Mouse (Mus musculus) adrenal gland, adult 8-10 months (tissue): ENCODE results near the gene Kcng3. TPM values are rescaled to one million over a fixed set of nuclear protein-coding genes. Genes with fewer than 3 reads are reported as not detected.

Experiments used
- DNase-seq: peaks from one replicate; pipeline ENCODE4 v3.0.0; 2022
- total RNA-seq, 4 experiments: library from RNA; stranded (reverse); gene quantifications; 2 replicates each; pipeline ENCODE4 v1.2.4; 2022

The Kcng3 gene
- total RNA-seq, 4 experiments from 2014 or later, result 14.4 to 27.6 (median 16.3) TPM

GRCm38 (mm10) chr17:83554997-83555396 is 76.7 kb downstream of the Kcng3 start:
- DNase-seq, result no peak

- no peak for DNase-seq
Measured at GRCm38 (mm10) chr17:83548501-83549233, 83.0 kb downstream of the Kcng3 start.

- DNase-seq, result no peak
Measured at GRCm38 (mm10) chr17:83547145-83547544, 84.5 kb downstream of the Kcng3 start.

- peak; percentile 40 for DNase-seq
Measured at GRCm38 (mm10) chr17:83545756-83546742, 85.6 kb downstream of the Kcng3 start.

GRCm38 (mm10) chr17:83545259-83545658 is 86.4 kb downstream of the Kcng3 start:
- DNase-seq, result no peak

- DNase-seq, result no peak
Measured at GRCm38 (mm10) chr17:83542424-83542823, 89.3 kb downstream of the Kcng3 start.

- DNase-seq, result no peak
Measured at GRCm38 (mm10) chr17:83539262-83540037, 92.2 kb downstream of the Kcng3 start.

- DNase-seq, result no peak
Measured at GRCm38 (mm10) chr17:83538694-83539093, 93.0 kb downstream of the Kcng3 start.

GRCm38 (mm10) chr17:83538141-83538540 is 93.6 kb downstream of the Kcng3 start:
- no peak for DNase-seq

Other genes starting within 250 kb of the Kcng3 start
- 100 to 1,000 TPM; 167 to 202 (median 190) TPM for gene Cox7a2l, start 114.6 kb downstream of the Kcng3 start, total RNA-seq
- gene Mta3, start 74.3 kb upstream of the Kcng3 start, total RNA-seq, result 10 to 100 TPM; 66.2 to 96.2 (median 82.9) TPM
- 1 to 10 TPM in 1 of 4 experiments, under 1 TPM in 3; 0.64 to 1.0 (median 0.83) TPM for gene Haao, start 216.1 kb upstream of the Kcng3 start, total RNA-seq